Mouse (Mus musculus): ENCODE measurements around the gene Gpatch4. TPM values are rescaled to one million over a fixed set of nuclear protein-coding genes. Genes with fewer than 3 reads are reported as not detected.
A peak's percentile ranks its signal among the peaks of the same experiment; 100 is the strongest.

Gpatch4 gene
- polyA plus RNA-seq, 1 experiment: 0.57 TPM

DNA sequence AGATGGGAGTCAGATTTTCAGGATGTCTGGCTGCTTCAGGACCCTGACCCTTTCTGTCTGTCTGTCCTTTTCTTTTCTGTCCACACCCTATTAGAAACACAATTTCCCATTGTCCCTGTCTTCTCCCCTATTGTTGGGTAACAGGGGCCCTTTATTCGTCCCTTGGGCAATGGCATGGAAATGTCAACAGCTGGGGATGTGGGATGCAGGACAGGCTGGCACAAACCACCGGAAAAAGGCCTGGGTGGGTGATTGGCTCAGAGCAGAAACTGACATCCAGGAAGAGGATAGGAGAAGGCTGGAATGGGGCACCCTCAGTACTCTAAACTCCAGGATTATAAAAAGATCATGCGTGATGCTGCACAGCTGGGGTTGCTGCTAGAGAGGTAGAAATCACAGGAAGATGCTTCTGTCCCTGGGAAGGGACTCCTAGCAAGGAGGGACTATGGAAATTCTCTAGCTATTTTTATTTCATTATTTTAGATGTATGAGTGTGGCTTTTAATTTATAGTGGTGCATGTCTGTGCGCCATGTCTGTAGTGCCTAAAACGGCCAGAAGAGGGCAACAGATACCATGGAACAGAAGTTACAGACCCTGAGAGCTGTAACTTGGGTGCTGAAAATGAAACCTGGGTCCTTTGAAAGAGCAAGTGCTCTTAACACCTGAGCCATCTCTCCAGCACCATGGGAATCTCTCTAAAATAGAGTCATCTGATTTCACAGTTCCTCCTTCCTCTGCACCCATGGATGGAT lies 15.3 kb upstream of the Gpatch4 start, which contains the start of gene Hapln2:
TSS of gene Hapln2 (minus strand) at position 150 of the 753 bp plus-strand sequence.
- TF ChIP-seq GATA1 (IDR thresholded peaks at IDR 0.05; ENCODE audit: low read length): no peak
- no peak for TF ChIP-seq TAL1 (IDR thresholded peaks at IDR 0.05; ENCODE audit: low read length)
- Histone ChIP-seq H3K4me3 (replicated peaks) (no peak within 1 kb of the TSS), H3K9me3 (ENCODE audit: control insufficient read depth, low read length) (peaks cover 17% of the 10 kb centered on the region), H3K27me3 (ENCODE audit: control insufficient read depth) (peaks cover 76% of the 10 kb centered on the region), H3K4me1 (ENCODE audit: control insufficient read depth) (peaks cover 10% of the 10 kb centered on the region), H3K36me3 (ENCODE audit: control insufficient read depth) (no peaks in the 10 kb centered on the region)

DNA sequence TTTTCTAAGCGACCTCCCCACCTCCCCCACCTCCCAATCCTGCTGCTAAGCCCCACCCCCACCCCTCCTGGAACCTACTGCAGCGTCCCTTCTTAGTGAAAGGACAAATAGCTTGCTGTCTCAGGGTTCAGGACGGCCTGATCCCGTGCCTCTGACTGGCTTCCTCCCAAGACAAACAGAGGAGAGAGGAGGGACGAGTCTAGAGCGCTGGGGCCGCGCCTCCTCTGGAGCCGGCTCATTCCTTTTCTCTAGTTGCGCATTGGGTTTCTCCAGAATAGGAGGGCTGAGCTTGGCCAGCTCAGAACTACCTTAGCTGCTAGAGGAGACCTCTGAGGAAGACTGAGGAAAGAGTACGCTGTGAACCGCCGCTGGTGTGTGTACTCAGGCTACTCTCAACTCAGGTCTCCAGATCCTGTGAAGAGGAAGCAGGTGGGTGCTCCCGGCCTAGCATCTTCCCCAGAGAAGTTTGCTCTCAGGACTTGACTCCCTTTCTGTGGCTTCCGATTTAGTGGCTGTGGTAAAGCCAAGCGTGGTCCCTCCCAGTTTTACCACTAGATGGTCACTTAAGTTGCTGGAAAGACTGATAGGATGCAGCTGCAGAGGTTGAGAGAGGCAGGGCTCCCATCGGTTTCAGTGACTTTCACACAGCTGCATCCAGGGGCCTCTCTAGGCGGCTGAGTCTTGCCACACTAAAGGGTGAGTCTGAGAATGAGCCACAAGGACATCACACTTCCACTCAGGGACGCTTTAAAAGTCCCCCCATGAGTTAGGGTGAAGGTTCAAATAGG lies 12.1 kb upstream of the Gpatch4 start:
- no peak for TF ChIP-seq GATA1 (IDR thresholded peaks at IDR 0.05; ENCODE audit: low read length)
- no peak for TF ChIP-seq TAL1 (IDR thresholded peaks at IDR 0.05; ENCODE audit: low read length)
- Histone ChIP-seq H3K4me1 (ENCODE audit: control insufficient read depth) (no peaks in the 10 kb centered on the region), H3K36me3 (ENCODE audit: control insufficient read depth) (no peaks in the 10 kb centered on the region), H3K9me3 (ENCODE audit: control insufficient read depth, low read length) (peaks cover 8% of the 10 kb centered on the region), H3K4me3 (replicated peaks) (no peak overlapping the region), H3K27me3 (ENCODE audit: control insufficient read depth) (peaks cover 45% of the 10 kb centered on the region)

DNA sequence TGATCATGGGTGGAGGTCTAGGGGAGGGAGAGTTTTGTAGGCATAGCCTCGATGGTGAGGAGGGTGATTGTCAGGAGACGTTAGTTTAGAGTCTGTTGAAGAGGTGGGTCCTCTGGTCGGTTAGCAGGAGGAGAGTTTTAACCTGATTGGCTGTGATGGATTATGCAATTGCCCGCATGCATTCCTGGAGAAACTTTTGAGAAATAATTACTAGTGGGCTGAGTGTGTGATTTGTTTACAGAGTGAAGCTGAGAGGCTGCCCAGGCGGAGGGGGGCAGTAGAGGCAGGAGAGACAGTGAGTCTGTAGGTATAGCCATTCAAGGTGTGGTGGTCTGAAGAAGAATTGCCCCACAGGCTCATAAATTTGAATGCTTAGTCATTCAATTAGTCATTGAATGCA lies 9.4 kb upstream of the Gpatch4 start:
- Histone ChIP-seq H3K36me3 (ENCODE audit: control insufficient read depth) (no peaks in the 10 kb centered on the region), H3K27me3 (ENCODE audit: control insufficient read depth) (peaks cover 31% of the 10 kb centered on the region), H3K4me3 (replicated peaks) (no peak overlapping the region), H3K9me3 (ENCODE audit: control insufficient read depth, low read length) (peaks cover under 1% of the 10 kb centered on the region; the same call in 1 of the 2 replicates), H3K4me1 (ENCODE audit: control insufficient read depth) (no peaks in the 10 kb centered on the region)
- no peak for TF ChIP-seq GATA1 (IDR thresholded peaks at IDR 0.05; ENCODE audit: low read length)
- no peak for TF ChIP-seq TAL1 (IDR thresholded peaks at IDR 0.05; ENCODE audit: low read length)

DNA sequence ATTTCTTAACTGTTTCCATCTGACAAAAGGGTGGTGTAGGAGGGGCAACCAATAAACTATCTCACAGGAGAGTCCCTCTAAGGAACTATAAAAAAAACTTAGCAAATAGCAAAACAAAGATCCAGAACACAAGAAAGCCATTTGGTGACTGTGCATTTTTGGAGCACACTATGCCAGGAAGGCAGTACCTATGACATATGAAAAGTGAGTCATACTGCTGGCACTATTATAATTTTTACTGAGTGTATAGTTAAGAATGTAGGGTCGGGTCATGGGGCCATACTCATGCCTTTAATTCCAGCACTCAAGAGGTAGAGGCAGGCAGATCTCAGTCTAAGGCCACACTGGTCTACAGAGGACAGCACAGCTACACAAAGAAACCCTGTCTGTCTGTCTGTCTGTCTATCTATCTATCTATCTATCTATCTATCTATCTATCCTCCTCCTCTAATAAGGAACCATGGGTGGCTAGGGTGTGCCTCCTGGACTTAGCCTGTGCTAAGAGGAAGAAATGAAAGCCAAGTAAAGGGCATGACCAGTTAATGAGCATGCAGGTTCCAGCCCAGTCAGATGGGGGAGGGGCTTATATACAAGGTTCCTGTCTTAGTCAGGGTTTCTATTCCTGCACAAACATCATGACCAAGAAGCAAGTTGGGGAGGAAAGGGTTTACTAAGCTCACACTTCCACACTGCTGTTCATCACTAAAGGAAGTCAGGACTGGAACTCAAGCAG lies 7.2 kb upstream of the Gpatch4 start:
- Histone ChIP-seq H3K4me3 (replicated peaks) (no peak overlapping the region), H3K9me3 (ENCODE audit: control insufficient read depth, low read length) (no peaks in the 10 kb centered on the region), H3K36me3 (ENCODE audit: control insufficient read depth) (no peaks in the 10 kb centered on the region), H3K27me3 (ENCODE audit: control insufficient read depth) (peaks cover 33% of the 10 kb centered on the region), H3K4me1 (ENCODE audit: control insufficient read depth) (no peaks in the 10 kb centered on the region)
- no peak for TF ChIP-seq GATA1 (IDR thresholded peaks at IDR 0.05; ENCODE audit: low read length)
- no peak for TF ChIP-seq TAL1 (IDR thresholded peaks at IDR 0.05; ENCODE audit: low read length)

DNA sequence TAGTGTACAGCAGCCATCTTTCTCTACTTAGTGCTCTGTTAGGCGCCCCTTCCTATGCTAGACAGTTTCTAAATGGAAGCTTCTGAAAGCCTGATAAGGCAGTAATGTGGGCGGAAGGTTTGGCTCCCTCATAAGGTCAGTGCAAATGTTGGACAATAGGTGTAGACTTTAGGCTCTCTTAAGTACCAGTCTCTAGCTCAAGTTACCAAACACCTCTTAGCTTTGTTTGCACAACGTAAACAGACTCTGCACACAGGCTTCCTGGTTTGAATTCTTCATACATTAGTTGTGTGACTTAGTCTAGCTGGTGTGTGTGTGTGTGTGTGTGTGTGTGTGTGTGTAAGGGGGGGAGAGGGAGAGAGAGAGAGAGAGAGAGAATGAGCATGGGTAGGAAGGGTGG lies 6.6 kb downstream of the Gpatch4 start:
- no peaks in the 10 kb centered on the region for H3K9me3 ChIP-seq (ENCODE audit: control insufficient read depth, low read length)
- no peaks in the 10 kb centered on the region for H3K27me3 ChIP-seq (ENCODE audit: control insufficient read depth)
- H3K4me1 ChIP-seq (ENCODE audit: control insufficient read depth): peaks cover 2% of the 10 kb centered on the region; the same call in 1 of the 2 replicates
- TF ChIP-seq GATA1 (IDR thresholded peaks at IDR 0.05; ENCODE audit: low read length): no peak
- TF ChIP-seq TAL1 (IDR thresholded peaks at IDR 0.05; ENCODE audit: low read length): no peak
- H3K36me3 ChIP-seq (ENCODE audit: control insufficient read depth): peaks cover 45% of the 10 kb centered on the region
- no peak overlapping the region for H3K4me3 ChIP-seq (replicated peaks)

DNA sequence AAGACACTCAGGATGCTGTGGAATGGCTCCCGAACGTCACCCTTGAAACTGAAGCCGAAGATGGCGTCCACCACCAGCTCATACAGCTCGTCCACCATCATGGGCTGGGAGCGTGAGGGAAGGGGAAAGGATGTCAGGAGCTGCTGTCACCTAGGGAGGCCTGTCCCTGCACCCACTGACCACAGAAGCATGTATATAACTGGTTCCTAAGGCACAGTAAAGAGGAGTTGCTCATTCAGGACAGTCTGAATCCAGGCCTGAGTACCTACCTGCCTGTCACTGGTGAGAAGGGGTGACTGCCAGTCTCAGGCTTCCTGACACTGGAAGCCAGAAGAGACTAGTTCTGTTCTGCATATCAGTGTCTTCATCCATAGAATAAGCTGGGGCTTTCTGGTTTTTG lies 14.1 kb downstream of the Gpatch4 start:
- no peaks in the 10 kb centered on the region for H3K27me3 ChIP-seq (ENCODE audit: control insufficient read depth)
- no peak for TF ChIP-seq GATA1 (IDR thresholded peaks at IDR 0.05; ENCODE audit: low read length)
- no peak for TF ChIP-seq TAL1 (IDR thresholded peaks at IDR 0.05; ENCODE audit: low read length)
- peaks cover 43% of the 10 kb centered on the region for H3K36me3 ChIP-seq (ENCODE audit: control insufficient read depth)
- H3K9me3 ChIP-seq (ENCODE audit: control insufficient read depth, low read length): no peaks in the 10 kb centered on the region
- peaks cover 22% of the 10 kb centered on the region for H3K4me1 ChIP-seq (ENCODE audit: control insufficient read depth)
- peak overlapping the region; percentile 0 for H3K4me3 ChIP-seq (replicated peaks)

DNA sequence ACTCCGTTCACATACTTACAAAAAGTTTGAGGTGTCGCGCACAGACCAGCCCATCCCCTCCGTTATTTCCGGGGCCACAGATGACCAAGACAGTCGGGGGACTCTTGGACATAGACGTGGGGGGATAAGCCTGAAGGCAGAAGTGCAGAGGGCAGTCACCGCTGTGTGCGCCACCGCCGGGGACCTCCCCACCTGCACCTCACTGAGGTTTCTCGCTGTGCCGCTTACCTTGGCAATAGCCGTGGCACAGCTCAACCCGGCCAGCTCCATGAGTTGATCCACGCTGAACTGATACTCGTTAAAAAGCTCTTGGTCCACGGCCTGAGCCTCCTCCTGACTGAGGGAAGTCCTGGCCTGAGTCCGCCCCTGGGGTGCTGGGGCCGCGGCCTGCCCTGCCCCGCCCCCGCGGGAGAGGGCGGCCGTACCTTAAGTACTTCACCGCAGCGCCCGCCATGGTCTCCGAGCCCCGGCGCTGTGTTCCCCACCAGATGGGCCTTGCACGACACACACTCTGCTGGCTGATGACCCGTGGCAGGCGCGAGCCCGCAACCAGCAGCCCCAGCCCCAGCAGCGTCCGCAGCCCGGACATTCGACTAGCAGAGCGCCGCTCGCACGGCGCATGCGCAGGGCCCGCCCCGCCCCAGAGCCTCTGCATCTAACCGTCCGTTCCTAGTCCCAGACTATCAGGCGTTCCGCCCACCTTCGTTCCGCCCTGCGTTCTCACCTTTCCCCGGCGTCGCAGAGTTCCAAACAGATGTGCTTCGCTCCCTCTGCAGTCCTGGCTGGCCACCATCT lies 15.2 kb downstream of the Gpatch4 start, which contains the start of gene Naxe:
TSS of gene Naxe (minus strand) at position 594 of the 795 bp plus-strand sequence.
- H3K36me3 ChIP-seq (ENCODE audit: control insufficient read depth): peaks cover 36% of the 10 kb centered on the region
- H3K4me3 ChIP-seq (replicated peaks): peak within 1 kb of the TSS; percentile 90
- no peaks in the 10 kb centered on the region for H3K27me3 ChIP-seq (ENCODE audit: control insufficient read depth)
- TF ChIP-seq TAL1 (IDR thresholded peaks at IDR 0.05; ENCODE audit: low read length) (no peak), GATA1 (IDR thresholded peaks at IDR 0.05; ENCODE audit: low read length) (no peak)
- no peaks in the 10 kb centered on the region for H3K9me3 ChIP-seq (ENCODE audit: control insufficient read depth, low read length)
- peaks cover 22% of the 10 kb centered on the region for H3K4me1 ChIP-seq (ENCODE audit: control insufficient read depth)

DNA sequence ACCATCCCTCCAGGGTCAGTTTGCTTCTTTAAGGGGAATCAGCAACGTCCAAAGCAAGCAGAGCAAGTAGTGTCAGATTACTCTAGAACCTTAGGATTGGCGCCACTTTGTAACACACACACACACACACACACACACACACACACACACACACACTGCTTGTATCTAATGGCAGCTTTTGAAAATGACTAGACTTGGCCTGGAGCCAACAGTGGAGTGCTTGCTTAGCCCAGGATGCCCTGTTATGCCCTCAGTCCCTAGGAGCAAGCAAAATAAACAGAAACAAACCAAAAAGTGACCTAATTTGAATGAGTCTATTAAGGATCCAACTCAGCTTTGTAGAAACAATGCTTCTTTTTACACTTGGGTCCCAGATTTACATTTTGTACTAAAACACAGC lies 25.5 kb downstream of the Gpatch4 start:
- no peak for TF ChIP-seq GATA1 (IDR thresholded peaks at IDR 0.05; ENCODE audit: low read length)
- no peak for TF ChIP-seq TAL1 (IDR thresholded peaks at IDR 0.05; ENCODE audit: low read length)
- H3K9me3 ChIP-seq (ENCODE audit: control insufficient read depth, low read length): no peaks in the 10 kb centered on the region
- no peaks in the 10 kb centered on the region; the same call in 1 of the 2 replicates for H3K27me3 ChIP-seq (ENCODE audit: control insufficient read depth)
- no peaks in the 10 kb centered on the region for H3K36me3 ChIP-seq (ENCODE audit: control insufficient read depth)
- no peaks in the 10 kb centered on the region for H3K4me1 ChIP-seq (ENCODE audit: control insufficient read depth)
- no peak overlapping the region for H3K4me3 ChIP-seq (replicated peaks)
